Comparison of ENCODE assay signal across 9 mouse cellular contexts in genomic region chr15:97788821-97789220, GRCm38 (mm10). TPM values are rescaled to one million over a fixed set of nuclear protein-coding genes. Genes with fewer than 3 reads are reported as not detected.
DNase-seq lines count a peak whose midpoint lies in the region; ATAC-seq and TF ChIP-seq lines count a peak whose summit lies in the region.
"Had no signal": no experiment of that assay in that cellular context is flagged by ENCODE, and none has a peak within 500 bp of the region (broad histone marks: within the 10 kb centered on the region; RNA-seq: fewer than 3 reads in every experiment).

No protein-coding gene starts in this region.

- H3K4me1 ChIP-seq in hindbrain, postnatal 0 days (ENCODE audit: insufficient read depth, low read length), result peaks cover 10% of the 10 kb centered on the region
- H3K4me1 ChIP-seq in lung, embryonic 16.5 days (replicated peaks; ENCODE audit: control insufficient read depth, insufficient read depth, low read length), result peaks cover 22% of the 10 kb centered on the region

- no peak overlapping the region for H3K4me2 ChIP-seq in hindbrain, postnatal 0 days (ENCODE audit: low read depth, low read length)
- no peak overlapping the region for H3K4me2 ChIP-seq in lung, embryonic 16.5 days (ENCODE audit: low read depth, low read length)

- no peak overlapping the region for H3K4me3 ChIP-seq in hindbrain, postnatal 0 days (ENCODE audit: low read length)
- no peak overlapping the region for H3K4me3 ChIP-seq in lung, embryonic 16.5 days (ENCODE audit: low read length)

- peaks cover 6% of the 10 kb centered on the region; the same call in 1 of the 2 replicates for H3K36me3 ChIP-seq in hindbrain, postnatal 0 days (ENCODE audit: insufficient read depth, low read length)
- 0 out of 2 replicates have a peak, but pooled peaks cover 2% of the 10 kb centered on the region for H3K36me3 ChIP-seq in lung, embryonic 16.5 days (ENCODE audit: control insufficient read depth, insufficient read depth, low read length)

- TF ChIP-seq CTCF in hindbrain, postnatal 0 days (IDR thresholded peaks at IDR 0.05; ENCODE audit: low read depth), result no peak

- DNase-seq in kidney, adult 18-20 months, result peak; percentile 57
- no peak for DNase-seq in kidney, postnatal 4 days
- peak; percentile 68 for DNase-seq in adrenal gland, adult 8-10 months
- peak; percentile 87 for DNase-seq in cerebellum, adult 9-10 months
- peak; percentile 79 for DNase-seq in hindbrain, postnatal 0 days (ENCODE audit: low spot score)
- no peak for DNase-seq in spleen, postnatal 36 days (ENCODE audit: low spot score in 2 of 2)
- DNase-seq in spleen, postnatal 14 days (ENCODE audit: low spot score in 2 of 2), result no peak

- H3K27me3 ChIP-seq in hindbrain, postnatal 0 days (ENCODE audit: insufficient read depth, low read length), result no peaks in the 10 kb centered on the region
- H3K27me3 ChIP-seq in lung, embryonic 16.5 days (ENCODE audit: control insufficient read depth, insufficient read depth, low read depth, low read length), result no peaks in the 10 kb centered on the region
- H3K27me3 ChIP-seq: Patski had no signal

- peak; percentile 38 for ATAC-seq in hindbrain, postnatal 0 days
- no peak for ATAC-seq in lung, embryonic 16.5 days (ENCODE audit: low read depth)
- ATAC-seq: Patski had no signal

- no peaks in the 10 kb centered on the region for H3K9me3 ChIP-seq in hindbrain, postnatal 0 days (ENCODE audit: low read length)
- no peaks in the 10 kb centered on the region for H3K9me3 ChIP-seq in lung, embryonic 16.5 days (ENCODE audit: control insufficient read depth, low read length)

- no peak overlapping the region for H3K9ac ChIP-seq in hindbrain, postnatal 0 days (replicated peaks; ENCODE audit: low read length)
- no peak overlapping the region for H3K9ac ChIP-seq in lung, embryonic 16.5 days (ENCODE audit: low read length)

- H3K27ac ChIP-seq in hindbrain, postnatal 0 days, result peak overlapping the region; percentile 17
- 0 out of 2 replicates have a peak overlapping the region, but pooled peaks have one; percentile 18 for H3K27ac ChIP-seq in lung, embryonic 16.5 days (ENCODE audit: low read length)

- WGBS in hindbrain, postnatal 0 days, result 29% methylated on average over 6 of the region's 6 CpGs
- WGBS in lung, embryonic 16.5 days, result 31% methylated on average over 6 of the region's 6 CpGs

RNA-seq across cellular contexts. Expression of gene Slc48a1, which starts 10.5 kb away (rescaled TPM):
- 100 to 1,000 TPM; 120 to 216 (median 160) TPM for total RNA-seq in adrenal gland, adult 8-10 months (2022)
- total RNA-seq in hindbrain, postnatal 0 days (2014; rRNA removed), result 84.4 and 89.3 TPM in 2 replicates
- polyA plus RNA-seq in hindbrain, postnatal 0 days (2015; fragmentation: Nextera tagmentation; extraction: Ambion mirVana), result 140 and 152 TPM in 2 replicates
- polyA plus RNA-seq in lung, embryonic 16.5 days (2015; fragmentation: Nextera tagmentation; extraction: Ambion mirVana), result 46.8 and 49.5 TPM in 2 replicates

RNA-seq across cellular contexts. Expression of gene Rapgef3, which starts 21.0 kb away (rescaled TPM):
- 10 to 100 TPM; 12.2 to 39.5 (median 25.7) TPM for total RNA-seq in adrenal gland, adult 8-10 months (2022)
- total RNA-seq in hindbrain, postnatal 0 days (2014; rRNA removed), result 26.4 and 41.9 TPM in 2 replicates
- 10.3 and 12.2 TPM in 2 replicates for polyA plus RNA-seq in hindbrain, postnatal 0 days (2015; fragmentation: Nextera tagmentation; extraction: Ambion mirVana)
- 20.8 and 22.7 TPM in 2 replicates for polyA plus RNA-seq in lung, embryonic 16.5 days (2015; fragmentation: Nextera tagmentation; extraction: Ambion mirVana)

RNA-seq across cellular contexts. Expression of gene Hdac7, which starts 55.5 kb away (rescaled TPM):
- 100 to 1,000 TPM in 2 of 4 experiments, 10 to 100 TPM in 2; 86.1 to 106 (median 96.2) TPM for total RNA-seq in adrenal gland, adult 8-10 months (2022)
- total RNA-seq in hindbrain, postnatal 0 days (2014; rRNA removed), result 23.6 and 28.6 TPM in 2 replicates
- 21.7 and 23.7 TPM in 2 replicates for polyA plus RNA-seq in hindbrain, postnatal 0 days (2015; fragmentation: Nextera tagmentation; extraction: Ambion mirVana)
- polyA plus RNA-seq in lung, embryonic 16.5 days (2015; fragmentation: Nextera tagmentation; extraction: Ambion mirVana), result 44.2 and 48.5 TPM in 2 replicates

RNA-seq across cellular contexts. Expression of gene Endou, which starts 57.7 kb away (rescaled TPM):
- total RNA-seq in adrenal gland, adult 8-10 months (2022), result 1 to 10 TPM in 1 of 4 experiments, under 1 TPM in 3; 0.35 to 1.2 (median 0.75) TPM
- 0.10 TPM in 1 of 2 replicates, not detected in the other for total RNA-seq in hindbrain, postnatal 0 days (2014; rRNA removed)
- 0.44 and 0.49 TPM in 2 replicates for polyA plus RNA-seq in hindbrain, postnatal 0 days (2015; fragmentation: Nextera tagmentation; extraction: Ambion mirVana)
- polyA plus RNA-seq in lung, embryonic 16.5 days (2015; fragmentation: Nextera tagmentation; extraction: Ambion mirVana), result 0.55 and 1.6 TPM in 2 replicates

Comparison
In these comparisons a context has a peak if more than half of its experiments do, and no peak if none do; other contexts are left out.
1. DNase-seq: peak in kidney, adult 18-20 months (single experiment), adrenal gland, adult 8-10 months (single experiment), cerebellum, adult 9-10 months (single experiment) and hindbrain, postnatal 0 days (single experiment); none in kidney, postnatal 4 days (0 of 2), spleen, postnatal 36 days (0 of 2) and spleen, postnatal 14 days (0 of 2).